Mouse (Mus musculus) left cerebral cortex, adult 18-20 months (tissue): ENCODE measurements around the gene Med28. TPM values are rescaled to one million over a fixed set of nuclear protein-coding genes. Genes with fewer than 3 reads are reported as not detected.

Source experiments
- total RNA-seq, 2 experiments: library from RNA; stranded (reverse); gene quantifications; 2 replicates each; pipeline ENCODE4 v1.2.3; 2021

The Med28 gene
- total RNA-seq, 2 experiments from 2014 or later: 106 to 114 TPM

Other genes with a start within 250 kb of the Med28 start
- gene Qdpr, start 70.0 kb upstream of the Med28 start, total RNA-seq: 100 to 1,000 TPM; 150 to 168 TPM
- gene Clrn2, start 66.5 kb upstream of the Med28 start, total RNA-seq: 1 to 10 TPM in 1 of 2 experiments, under 1 TPM in 1; 0.98 to 1.1 TPM
- gene Lap3, start 26.9 kb upstream of the Med28 start, total RNA-seq: 10 to 100 TPM; 49.3 to 60.6 TPM
- gene Fam184b, start 119.4 kb downstream of the Med28 start, total RNA-seq: 1 to 10 TPM; 7.3 to 7.6 TPM
- gene Ncapg, start 149.7 kb downstream of the Med28 start, total RNA-seq: under 1 TPM; 0.23 to 0.30 TPM